Mouse (Mus musculus): ENCODE measurements around the gene Bola2. TPM values are rescaled to one million over a fixed set of nuclear protein-coding genes. Genes with fewer than 3 reads are reported as not detected.
"Not testable (repeated sequence)": the region's sequence is repeated elsewhere in the genome, so short reads cannot be mapped to it uniquely, and the experiment has no call there.

Bola2 gene
- polyA plus RNA-seq, 1 experiment from 2014 or later = 216 TPM

DNA sequence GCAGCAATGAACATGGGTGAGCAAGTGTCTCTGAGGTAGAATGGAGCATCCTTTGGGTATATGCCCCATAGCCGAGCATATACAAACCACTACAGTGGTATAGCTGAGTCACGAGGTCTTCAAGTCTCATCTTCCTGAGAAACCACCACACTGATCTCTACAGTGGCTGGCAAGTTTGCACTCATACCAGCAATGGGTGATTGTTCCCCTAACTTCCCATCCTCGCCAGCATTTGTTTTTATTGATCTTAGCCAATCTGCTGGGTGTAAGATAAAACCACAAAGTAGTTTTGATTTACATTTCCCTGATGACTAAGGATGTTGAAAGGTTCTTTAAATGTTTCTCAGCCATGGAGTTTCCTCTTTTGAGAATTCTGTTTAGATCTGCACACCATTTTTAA lies 29.9 kb downstream of the Bola2 start:
- Histone ChIP-seq H3K9me3 (peaks cover 4% of the 10 kb centered on the region; the same call in 1 of the 2 replicates), H3K4me1 (no peaks in the 10 kb centered on the region), H3K36me3 (replicated peaks) (no peaks in the 10 kb centered on the region), H3K4me3 (no peak overlapping the region), H3K27ac (no peak overlapping the region), H3K27me3 (ENCODE audit: poor library complexity, severe bottlenecking) (no peaks in the 10 kb centered on the region)
- no peak for DNase-seq (ENCODE audit: extremely low spot score, low spot score)
- WGBS = 78% methylated on average over 3 of the region's 3 CpGs

DNA sequence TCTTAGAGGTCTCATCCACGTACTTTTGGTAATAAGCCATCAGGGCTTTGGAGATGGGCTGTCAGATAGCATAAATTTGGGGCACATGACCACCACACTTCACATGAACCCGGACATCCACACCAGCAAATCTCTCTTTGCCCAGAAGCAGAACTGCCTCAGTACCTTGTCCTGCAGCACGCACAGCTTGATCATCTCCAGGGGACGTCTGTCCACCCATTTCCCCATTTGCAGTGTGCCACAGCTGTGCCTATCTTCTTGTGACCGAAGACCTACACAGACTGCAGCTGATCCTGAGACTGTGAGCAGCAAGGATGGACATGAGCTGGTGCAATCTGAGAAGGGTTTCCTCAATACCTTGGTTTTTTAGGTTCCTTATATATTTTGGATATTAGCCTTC lies 30.5 kb downstream of the Bola2 start:
- H3K27ac ChIP-seq = no peak overlapping the region
- WGBS = 88% methylated on average over 5 of the region's 5 CpGs
- H3K27me3 ChIP-seq (ENCODE audit: poor library complexity, severe bottlenecking) = no peaks in the 10 kb centered on the region
- H3K4me3 ChIP-seq = no peak overlapping the region
- no peak for DNase-seq (ENCODE audit: extremely low spot score, low spot score)
- H3K4me1 ChIP-seq = no peaks in the 10 kb centered on the region
- no peaks in the 10 kb centered on the region for H3K36me3 ChIP-seq (replicated peaks)
- peaks cover 4% of the 10 kb centered on the region; the same call in 1 of the 2 replicates for H3K9me3 ChIP-seq

DNA sequence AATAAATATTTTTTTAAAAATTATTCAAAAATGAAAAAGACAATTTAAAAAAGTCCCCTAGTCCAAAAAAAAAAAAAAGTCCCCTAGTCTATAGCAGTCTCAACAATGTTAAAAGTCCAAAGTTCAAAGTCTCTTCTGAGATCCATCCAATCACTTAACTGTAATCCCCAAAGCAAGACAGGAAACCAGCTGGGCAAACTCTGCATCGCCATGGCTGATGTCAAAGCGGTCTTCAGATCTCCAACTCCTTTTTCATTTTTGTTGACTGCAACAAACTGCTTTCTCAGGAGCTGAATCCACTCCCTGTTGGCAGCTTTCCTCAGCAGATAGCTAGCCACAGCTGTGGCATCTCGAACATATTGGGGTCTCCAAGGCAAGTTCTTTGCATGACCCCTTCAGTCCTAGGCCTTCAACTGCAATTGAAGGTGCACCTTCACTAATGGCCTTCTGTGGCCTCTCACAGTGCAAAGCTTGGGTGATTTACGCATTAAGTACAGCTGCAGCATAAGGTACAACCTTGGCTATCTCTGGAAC lies 35.1 kb downstream of the Bola2 start:
- not testable (repeated sequence) for H3K9me3 ChIP-seq; H3K27me3 ChIP-seq (ENCODE audit: poor library complexity, severe bottlenecking); H3K27ac ChIP-seq; H3K4me1 ChIP-seq; DNase-seq (ENCODE audit: extremely low spot score, low spot score); H3K36me3 ChIP-seq (replicated peaks); H3K4me3 ChIP-seq
- 87% methylated on average over 4 of the region's 4 CpGs for WGBS

DNA sequence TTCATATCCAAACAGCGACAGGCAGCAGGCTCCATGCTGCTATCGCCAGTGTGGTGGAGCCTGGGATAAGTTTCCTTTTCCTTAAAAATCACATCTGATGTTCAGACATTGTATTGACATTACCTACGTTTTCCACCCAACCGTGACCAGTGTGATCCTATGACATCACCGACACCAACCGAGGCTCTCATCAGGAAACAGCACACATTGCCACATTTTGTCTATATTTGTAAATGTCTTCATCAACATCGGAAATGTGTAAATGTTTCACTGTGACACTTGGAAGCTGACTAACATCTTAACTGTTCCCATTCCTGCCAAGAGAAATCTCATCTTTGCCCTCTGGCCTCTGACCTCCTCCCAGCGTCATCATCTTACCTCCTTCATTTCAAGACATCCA lies 40.9 kb downstream of the Bola2 start:
- DNase-seq (ENCODE audit: extremely low spot score, low spot score) = no peak
- Histone ChIP-seq H3K27ac (no peak overlapping the region), H3K27me3 (ENCODE audit: poor library complexity, severe bottlenecking) (no peaks in the 10 kb centered on the region), H3K9me3 (no peaks in the 10 kb centered on the region), H3K36me3 (replicated peaks) (no peaks in the 10 kb centered on the region), H3K4me3 (no peak overlapping the region), H3K4me1 (no peaks in the 10 kb centered on the region)
- WGBS = 84% methylated on average over 8 of the region's 8 CpGs

DNA sequence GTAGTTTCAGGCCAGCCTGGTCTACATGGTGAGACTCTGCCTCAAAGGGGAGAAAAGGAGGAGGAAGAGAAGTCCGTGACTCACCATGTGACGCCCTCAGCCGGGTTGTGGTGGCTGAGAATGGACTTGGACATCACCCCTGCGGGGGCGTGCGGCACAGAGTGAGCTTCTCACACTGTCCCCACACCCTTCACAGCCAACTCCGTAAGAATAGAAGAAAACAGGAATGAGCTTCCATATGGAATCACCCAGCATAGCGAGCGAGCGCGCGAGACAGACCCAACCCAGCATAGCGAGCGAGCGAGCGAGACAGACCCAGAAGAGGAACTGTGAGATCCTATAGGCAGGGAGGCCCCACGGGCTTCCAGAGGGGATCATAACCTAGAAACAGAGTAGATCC lies 44.4 kb downstream of the Bola2 start:
- Histone ChIP-seq H3K4me3 (no peak overlapping the region), H3K27ac (no peak overlapping the region), H3K4me1 (no peaks in the 10 kb centered on the region), H3K36me3 (replicated peaks) (no peaks in the 10 kb centered on the region), H3K27me3 (ENCODE audit: poor library complexity, severe bottlenecking) (no peaks in the 10 kb centered on the region), H3K9me3 (no peaks in the 10 kb centered on the region)
- DNase-seq (ENCODE audit: extremely low spot score, low spot score) = no peak
- WGBS = 91% methylated on average over 17 of the region's 17 CpGs

DNA sequence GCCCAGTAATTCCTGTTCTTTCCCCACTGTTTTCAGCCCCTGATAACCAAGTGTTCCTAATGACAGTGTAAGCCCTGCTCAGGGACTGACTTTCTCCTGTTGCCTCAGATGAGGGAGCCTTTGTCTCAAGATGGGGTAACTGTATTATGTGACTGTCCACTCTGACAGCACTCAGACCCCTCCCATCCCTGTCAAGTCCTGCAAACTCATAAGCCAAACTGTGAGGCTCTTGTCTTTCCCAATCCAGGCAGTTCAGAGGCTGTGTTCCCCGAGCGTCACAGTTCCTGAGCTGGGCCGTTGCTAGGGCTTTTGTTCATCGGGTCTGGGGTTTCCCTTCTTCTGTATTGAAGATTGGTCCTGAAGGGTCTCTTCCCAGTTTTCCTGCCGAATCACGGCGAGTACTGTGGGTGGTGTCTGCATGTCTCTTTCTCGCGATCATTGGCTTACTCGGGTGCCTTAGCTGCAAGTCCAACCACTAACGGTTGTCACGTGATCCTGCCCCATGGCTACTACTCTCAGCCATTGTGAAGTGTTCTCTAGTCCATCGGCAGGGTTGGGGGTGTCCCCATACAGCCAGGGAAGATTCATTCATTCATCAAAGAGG lies 45.0 kb downstream of the Bola2 start:
- H3K4me3 ChIP-seq = no peak overlapping the region
- H3K27me3 ChIP-seq (ENCODE audit: poor library complexity, severe bottlenecking) = no peaks in the 10 kb centered on the region
- H3K36me3 ChIP-seq (replicated peaks) = no peaks in the 10 kb centered on the region
- no peak for DNase-seq (ENCODE audit: extremely low spot score, low spot score)
- no peak overlapping the region for H3K27ac ChIP-seq
- 86% methylated on average over 13 of the region's 13 CpGs for WGBS
- H3K4me1 ChIP-seq = no peaks in the 10 kb centered on the region
- H3K9me3 ChIP-seq = no peaks in the 10 kb centered on the region

DNA sequence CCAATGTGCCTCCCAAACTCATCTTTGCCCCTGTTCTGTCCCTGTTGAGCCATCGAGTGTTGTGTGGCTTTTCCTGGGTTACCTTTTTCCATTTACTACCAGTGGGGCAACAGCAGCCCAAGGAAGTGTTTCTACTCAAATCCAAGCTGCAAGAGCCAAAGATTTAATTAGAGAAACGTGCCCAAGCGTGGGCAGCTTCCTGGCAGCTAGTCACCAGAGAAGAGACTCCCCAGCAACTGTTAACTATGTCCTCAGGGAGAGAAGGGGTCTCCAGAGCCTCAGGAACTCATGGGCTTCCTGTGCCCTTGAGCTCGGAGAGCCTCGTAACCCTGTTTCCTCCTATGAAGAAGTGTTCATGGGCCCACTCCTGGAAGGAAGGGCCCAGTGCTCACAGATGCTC lies 45.8 kb downstream of the Bola2 start:
- Histone ChIP-seq H3K4me1 (no peaks in the 10 kb centered on the region), H3K9me3 (no peaks in the 10 kb centered on the region), H3K36me3 (replicated peaks) (no peaks in the 10 kb centered on the region), H3K4me3 (no peak overlapping the region), H3K27ac (no peak overlapping the region), H3K27me3 (ENCODE audit: poor library complexity, severe bottlenecking) (no peaks in the 10 kb centered on the region)
- 87% methylated on average over 5 of the region's 5 CpGs for WGBS
- DNase-seq (ENCODE audit: extremely low spot score, low spot score) = no peak

DNA sequence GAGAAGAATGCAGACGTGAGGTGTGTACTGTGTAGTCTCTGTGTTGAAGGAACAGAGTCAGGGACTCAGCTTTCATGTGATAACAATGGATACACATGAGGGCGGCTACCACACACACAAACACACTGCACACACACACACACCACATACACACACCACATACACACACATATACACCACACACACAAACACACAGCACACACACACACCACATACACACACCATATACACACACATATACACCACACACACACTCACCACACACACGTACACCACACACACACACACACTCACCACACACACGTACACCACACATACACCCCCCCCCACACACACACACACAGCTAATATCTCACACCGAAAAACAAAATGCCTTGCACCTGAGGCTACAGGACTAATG lies 46.3 kb downstream of the Bola2 start:
- Histone ChIP-seq H3K27ac (no peak overlapping the region), H3K9me3 (no peaks in the 10 kb centered on the region), H3K4me1 (no peaks in the 10 kb centered on the region), H3K36me3 (replicated peaks) (no peaks in the 10 kb centered on the region), H3K27me3 (ENCODE audit: poor library complexity, severe bottlenecking) (no peaks in the 10 kb centered on the region), H3K4me3 (no peak overlapping the region)
- DNase-seq (ENCODE audit: extremely low spot score, low spot score) = no peak
- 85% methylated on average over 5 of the region's 5 CpGs for WGBS

DNA sequence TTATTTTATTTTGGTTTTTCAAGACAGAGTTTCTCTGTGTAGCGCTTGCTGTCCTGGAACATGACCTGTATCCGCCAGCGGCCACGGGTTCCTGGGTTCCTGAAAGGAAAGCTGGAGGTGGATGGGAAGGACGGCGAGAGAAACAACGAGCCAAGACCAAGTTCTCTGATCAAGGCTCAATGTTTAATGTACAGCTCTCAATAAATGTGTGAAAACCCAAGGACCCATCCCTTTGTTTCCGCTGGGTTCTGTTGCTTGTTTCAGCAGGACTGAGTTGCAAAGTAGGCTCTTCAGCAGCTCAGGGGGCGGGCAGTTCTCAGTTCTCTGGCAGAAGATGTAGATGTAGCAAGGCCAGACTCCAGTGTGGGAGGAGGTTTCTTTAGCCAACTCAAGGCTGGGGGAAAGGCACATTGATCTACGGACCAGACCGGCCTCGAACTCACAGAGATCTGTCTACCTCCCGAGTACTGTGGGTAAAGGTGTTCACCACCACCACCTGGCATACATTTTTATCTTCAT lies 46.8 kb downstream of the Bola2 start:
- Histone ChIP-seq H3K4me1 (no peaks in the 10 kb centered on the region), H3K27me3 (ENCODE audit: poor library complexity, severe bottlenecking) (no peaks in the 10 kb centered on the region), H3K9me3 (no peaks in the 10 kb centered on the region), H3K4me3 (no peak overlapping the region), H3K36me3 (replicated peaks) (no peaks in the 10 kb centered on the region), H3K27ac (no peak overlapping the region)
- WGBS = 91% methylated on average over 13 of the region's 13 CpGs
- no peak for DNase-seq (ENCODE audit: extremely low spot score, low spot score)

DNA sequence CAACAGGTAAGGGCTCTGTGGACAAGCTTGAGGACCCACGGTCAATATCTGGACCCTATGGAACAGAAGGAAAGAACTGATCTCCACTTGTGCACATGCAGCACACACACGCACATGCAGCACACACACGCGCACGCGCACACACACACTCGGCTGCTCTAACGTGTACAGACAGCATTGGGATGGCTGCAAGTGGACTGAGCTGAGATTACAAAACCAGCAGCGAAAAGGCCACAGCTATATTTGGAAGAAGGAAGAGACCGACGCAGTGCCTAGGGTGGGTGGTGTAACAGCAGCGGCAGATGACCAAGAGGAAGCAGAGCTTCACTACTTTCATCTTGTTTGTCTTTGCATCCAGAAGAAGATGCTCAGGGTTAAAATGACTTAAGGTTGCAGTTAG lies 50.9 kb downstream of the Bola2 start:
- H3K27ac ChIP-seq = no peak overlapping the region
- H3K4me1 ChIP-seq = no peaks in the 10 kb centered on the region
- H3K36me3 ChIP-seq (replicated peaks) = no peaks in the 10 kb centered on the region
- no peaks in the 10 kb centered on the region for H3K9me3 ChIP-seq
- WGBS = 92% methylated on average over 12 of the region's 12 CpGs
- DNase-seq (ENCODE audit: extremely low spot score, low spot score) = no peak
- H3K4me3 ChIP-seq = no peak overlapping the region
- H3K27me3 ChIP-seq (ENCODE audit: poor library complexity, severe bottlenecking) = no peaks in the 10 kb centered on the region

DNA sequence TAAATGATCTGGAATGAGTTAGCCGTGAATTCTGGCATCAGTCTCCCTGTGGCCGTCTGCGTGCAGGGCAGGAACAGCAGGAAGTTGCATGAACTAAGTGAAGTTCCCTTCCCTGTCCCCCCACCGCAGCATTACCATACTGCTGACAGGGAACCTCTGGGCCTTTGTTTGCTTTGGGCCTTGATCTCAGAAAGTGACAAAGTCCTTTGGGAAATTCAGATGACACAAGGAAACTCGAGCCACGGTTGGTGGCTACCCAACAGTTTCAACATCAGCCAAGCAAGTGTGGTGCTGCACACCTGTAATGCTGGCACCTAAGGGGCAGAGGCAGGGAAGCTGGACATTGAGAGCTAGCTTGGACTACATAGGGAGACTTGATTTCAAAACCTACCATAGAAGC lies 51.6 kb downstream of the Bola2 start:
- Histone ChIP-seq H3K27ac (no peak overlapping the region), H3K4me3 (no peak overlapping the region), H3K4me1 (no peaks in the 10 kb centered on the region), H3K36me3 (replicated peaks) (no peaks in the 10 kb centered on the region), H3K9me3 (no peaks in the 10 kb centered on the region), H3K27me3 (ENCODE audit: poor library complexity, severe bottlenecking) (no peaks in the 10 kb centered on the region)
- WGBS = 49% methylated on average over 6 of the region's 6 CpGs
- DNase-seq (ENCODE audit: extremely low spot score, low spot score) = no peak

DNA sequence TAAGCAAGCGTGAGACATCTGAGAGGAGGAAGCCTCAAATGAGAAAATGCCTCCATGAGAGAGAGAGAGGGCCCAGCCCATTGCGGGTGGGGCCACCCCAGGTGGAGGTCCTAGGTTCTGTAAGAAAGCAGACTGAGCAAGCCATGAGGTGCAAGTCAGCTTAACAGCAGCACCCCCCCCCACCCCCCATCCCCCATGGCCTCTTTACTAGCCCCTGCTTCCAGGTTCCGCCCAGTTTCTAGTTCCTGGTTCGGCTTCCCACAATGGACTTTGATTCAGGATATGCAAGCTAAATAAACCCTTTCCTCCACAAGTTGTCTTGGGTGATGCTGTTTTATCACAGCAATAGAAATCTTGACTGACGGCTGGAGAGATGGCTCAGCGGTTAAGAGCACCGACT lies 53.6 kb downstream of the Bola2 start:
- 81% methylated on average over 7 of the region's 7 CpGs for WGBS
- H3K4me1 ChIP-seq = no peaks in the 10 kb centered on the region
- H3K27ac ChIP-seq = no peak overlapping the region
- no peaks in the 10 kb centered on the region for H3K27me3 ChIP-seq (ENCODE audit: poor library complexity, severe bottlenecking)
- no peaks in the 10 kb centered on the region for H3K36me3 ChIP-seq (replicated peaks)
- DNase-seq (ENCODE audit: extremely low spot score, low spot score) = no peak
- no peak overlapping the region for H3K4me3 ChIP-seq
- H3K9me3 ChIP-seq = no peaks in the 10 kb centered on the region
